Comparison of ENCODE assay signal across 21 mouse cellular contexts in genomic region chrX:50918754-50919153, GRCm38 (mm10). TPM values are rescaled to one million over a fixed set of nuclear protein-coding genes. Genes with fewer than 3 reads are reported as not detected.
"Had no signal": no experiment of that assay in that cellular context is flagged by ENCODE, and none has a peak within 500 bp of the region (broad histone marks: within the 10 kb centered on the region; RNA-seq: fewer than 3 reads in every experiment).

No protein-coding gene starts in this region.

- DNase-seq: kidney, adult 11 months; kidney, adult 8-10 months; kidney, postnatal 10 days; kidney, postnatal 36 days; layer of hippocampus, postnatal 36 days; liver, embryonic 13.5 days; lung, postnatal 14 days; midbrain, embryonic 14.5 days; thymus, adult 18-20 months; thymus, postnatal 36 days had no signal

- H3K4me2 ChIP-seq: kidney, embryonic 15.5 days; liver, embryonic 13.5 days; lung, embryonic 15.5 days; midbrain, embryonic 11.5 days had no signal

- H3K27me3 ChIP-seq: liver, embryonic 13.5 days; lung, embryonic 15.5 days had no signal

- H3K27ac ChIP-seq: kidney, embryonic 15.5 days; left cerebral cortex, adult 2 months; liver, embryonic 13.5 days; lung, embryonic 15.5 days had no signal

- H3K9me3 ChIP-seq: kidney, embryonic 15.5 days; liver, embryonic 13.5 days; lung, embryonic 15.5 days had no signal

- H3K9ac ChIP-seq: kidney, embryonic 15.5 days; liver, embryonic 13.5 days; lung, embryonic 15.5 days had no signal

- H3K36me3 ChIP-seq: kidney, embryonic 15.5 days; liver, embryonic 13.5 days; lung, embryonic 15.5 days had no signal

- H3K4me1 ChIP-seq: kidney, embryonic 15.5 days; liver, embryonic 13.5 days; lung, embryonic 15.5 days had no signal

- H3K4me3 ChIP-seq: kidney, embryonic 15.5 days; left cerebral cortex, adult 2 months; liver, embryonic 13.5 days; lung, embryonic 15.5 days had no signal

RNA-seq across cellular contexts. Expression of gene Frmd7, which starts 23.8 kb away (rescaled TPM):
- polyA plus RNA-seq: liver, adult 2 months; liver, embryonic 16.5 days; midbrain, embryonic 11.5 days; neural tube, embryonic 11.5 days; neural tube, embryonic 14.5 days; small intestine, adult 2 months; spleen, adult 2 months; stomach, embryonic 16.5 days had no signal
